Mouse (Mus musculus) adrenal gland, adult 2 months (tissue): ENCODE data around the gene Olfr1411. TPM values are rescaled to one million over a fixed set of nuclear protein-coding genes. Genes with fewer than 3 reads are reported as not detected.

Source experiments
- DNase-seq: peaks from one replicate; pipeline ENCODE4 v3.0.0; 2021
- polyA plus RNA-seq: library from polyadenylated mRNA; depleted of rRNA; stranded (reverse); fragments of >200 nt; gene quantifications from 2 replicates; pipeline ENCODE4 v1.2.3, GENCODE M21; 2012; rRNA removed
- total RNA-seq, 2 experiments: library from RNA; stranded (reverse); gene quantifications; 2 replicates each; pipeline ENCODE4 v1.2.3; 2021

Olfr1411 gene
- total and polyA plus RNA-seq, 3 experiments = not detected

- DNase-seq = no peak
Observed at GRCm38 (mm10) chr1:92638736-92639135, 44.5 kb downstream of the Olfr1411 start.

- peak; percentile 0 for DNase-seq
Observed at GRCm38 (mm10) chr1:92640393-92640792, 46.2 kb downstream of the Olfr1411 start.

DNA sequence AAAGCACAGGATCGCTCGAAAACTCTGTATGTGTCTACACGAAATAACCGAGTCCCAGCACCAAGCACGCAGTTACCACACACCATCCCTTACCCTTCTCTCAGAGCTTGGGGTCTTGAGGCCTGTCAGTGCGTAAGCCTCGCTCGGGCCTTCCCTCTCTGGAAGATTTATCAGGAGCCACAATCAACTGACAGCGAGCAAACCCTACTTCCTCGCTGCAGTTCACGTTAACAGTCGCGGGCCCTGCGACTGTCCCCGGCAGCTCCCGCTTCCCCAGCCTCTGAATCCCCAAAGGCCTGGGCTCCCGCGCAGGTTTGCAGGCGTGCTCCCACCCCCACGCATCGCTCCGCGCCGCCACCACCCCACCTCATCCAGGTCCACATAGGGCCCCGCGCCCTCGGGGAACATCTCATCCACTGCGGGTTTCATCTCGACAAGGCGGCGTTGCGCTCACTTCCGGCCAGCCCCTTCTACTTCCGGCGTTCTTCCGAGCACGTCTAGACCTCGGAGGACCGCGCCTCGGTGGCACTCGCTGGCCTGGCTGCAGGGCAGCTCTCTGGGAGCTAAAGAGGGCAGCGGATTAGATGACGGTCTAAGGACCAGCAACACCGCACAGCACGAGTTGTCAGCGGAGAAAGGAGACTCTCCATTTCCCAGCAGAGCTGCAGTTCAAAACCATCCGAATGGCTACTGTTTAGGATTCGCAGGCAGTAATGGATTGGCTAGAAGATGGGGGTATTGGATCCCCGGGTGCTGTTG is 47.5 kb downstream of the Olfr1411 start, which contains the start of gene Cops9:
Gene Cops9 (minus strand): TSS at position 472 of the 759 bp plus-strand sequence.
- peak; percentile 95 for DNase-seq

GRCm38 (mm10) chr1:92643691-92644090 is 49.5 kb downstream of the Olfr1411 start:
- DNase-seq = no peak

GRCm38 (mm10) chr1:92644916-92645315 is 50.7 kb downstream of the Olfr1411 start:
- DNase-seq = no peak

GRCm38 (mm10) chr1:92646111-92646510 is 51.9 kb downstream of the Olfr1411 start:
- no peak for DNase-seq

DNA sequence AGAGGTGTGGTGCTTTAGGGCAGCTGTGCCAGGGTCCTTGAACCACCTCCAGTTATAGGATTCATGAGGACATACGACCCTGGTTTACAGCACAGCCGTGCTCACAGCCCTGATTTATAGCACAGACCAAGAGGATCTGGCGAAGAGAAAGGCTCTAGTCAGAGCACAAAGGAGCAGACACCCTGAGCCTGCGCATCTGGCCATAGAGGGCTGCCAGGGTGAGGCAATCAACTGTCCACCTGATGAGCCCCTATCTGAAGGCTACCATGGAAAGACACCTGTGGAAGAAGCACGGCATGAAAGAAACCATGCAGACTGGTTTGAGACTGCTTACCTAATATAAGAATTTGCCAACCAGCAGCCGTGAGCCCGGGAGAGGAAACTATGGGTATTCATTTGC is 52.4 kb downstream of the Olfr1411 start:
- DNase-seq = no peak

DNA sequence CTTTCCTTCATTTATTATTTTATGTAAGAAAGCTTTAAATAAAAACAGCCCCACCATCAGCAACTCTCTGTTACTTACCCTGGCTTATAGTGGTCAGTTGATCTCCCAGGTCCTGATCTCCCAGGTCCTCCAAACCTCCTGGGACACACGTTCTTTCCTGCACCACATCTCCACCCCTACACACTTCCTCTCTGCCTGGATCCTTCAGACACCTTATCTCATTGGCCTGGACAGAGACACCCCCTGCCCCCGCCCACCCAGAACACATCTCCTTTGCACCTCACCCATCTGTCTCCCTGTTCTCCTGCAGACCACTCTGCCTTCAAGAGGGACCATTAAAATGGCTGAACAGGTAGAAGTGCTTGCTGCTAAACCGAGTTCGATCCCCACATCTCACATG is 52.8 kb downstream of the Olfr1411 start:
- no peak for DNase-seq

Other genes with a start within 250 kb of the Olfr1411 start
- gene Ndufa10, start 120.6 kb upstream of the Olfr1411 start, total RNA-seq = 100 to 1,000 TPM; 428 to 515 TPM
- gene Ndufa10, start 120.6 kb upstream of the Olfr1411 start, polyA plus RNA-seq = 106 and 107 TPM in 2 replicates
- gene Olfr1416, start 109.3 kb upstream of the Olfr1411 start, total RNA-seq = not detected
- not detected in 2 replicates for gene Olfr1416, start 109.3 kb upstream of the Olfr1411 start, polyA plus RNA-seq
- not detected for gene Olfr1415, start 98.3 kb upstream of the Olfr1411 start, total RNA-seq
- gene Olfr1415, start 98.3 kb upstream of the Olfr1411 start, polyA plus RNA-seq = not detected in 2 replicates
- gene Olfr1414, start 75.8 kb upstream of the Olfr1411 start, total RNA-seq = not detected
- not detected in 2 replicates for gene Olfr1414, start 75.8 kb upstream of the Olfr1411 start, polyA plus RNA-seq
- not detected for gene Olfr1413, start 23.1 kb upstream of the Olfr1411 start, total RNA-seq
- gene Olfr1413, start 23.1 kb upstream of the Olfr1411 start, polyA plus RNA-seq = not detected in 2 replicates
- gene Olfr1412, start 8.6 kb upstream of the Olfr1411 start, total RNA-seq = not detected
- not detected in 2 replicates for gene Olfr1412, start 8.6 kb upstream of the Olfr1411 start, polyA plus RNA-seq
- not detected for gene Olfr1410, start 11.4 kb downstream of the Olfr1411 start, total RNA-seq
- gene Olfr1410, start 11.4 kb downstream of the Olfr1411 start, polyA plus RNA-seq = not detected in 2 replicates
- gene Olfr12, start 23.4 kb downstream of the Olfr1411 start, total RNA-seq = not detected
- gene Olfr12, start 23.4 kb downstream of the Olfr1411 start, polyA plus RNA-seq = not detected in 2 replicates
- gene Cops9, start 47.6 kb downstream of the Olfr1411 start, total RNA-seq = 100 to 1,000 TPM; 320 to 351 TPM
- 51.9 and 62.0 TPM in 2 replicates for gene Cops9, start 47.6 kb downstream of the Olfr1411 start, polyA plus RNA-seq
- not detected for gene Otos, start 54.4 kb downstream of the Olfr1411 start, total RNA-seq
- 0.47 and 0.74 TPM in 2 replicates for gene Otos, start 54.4 kb downstream of the Olfr1411 start, polyA plus RNA-seq
- gene Gpc1, start 237.2 kb downstream of the Olfr1411 start, total RNA-seq = 10 to 100 TPM; 61.7 to 84.3 TPM
- 43.3 and 49.8 TPM in 2 replicates for gene Gpc1, start 237.2 kb downstream of the Olfr1411 start, polyA plus RNA-seq